Mouse (Mus musculus): ENCODE results near the gene Kin. TPM values are rescaled to one million over a fixed set of nuclear protein-coding genes. Genes with fewer than 3 reads are reported as not detected.

The Kin gene
- polyA plus RNA-seq, 1 experiment from 2014 or later = 34.0 TPM

DNA sequence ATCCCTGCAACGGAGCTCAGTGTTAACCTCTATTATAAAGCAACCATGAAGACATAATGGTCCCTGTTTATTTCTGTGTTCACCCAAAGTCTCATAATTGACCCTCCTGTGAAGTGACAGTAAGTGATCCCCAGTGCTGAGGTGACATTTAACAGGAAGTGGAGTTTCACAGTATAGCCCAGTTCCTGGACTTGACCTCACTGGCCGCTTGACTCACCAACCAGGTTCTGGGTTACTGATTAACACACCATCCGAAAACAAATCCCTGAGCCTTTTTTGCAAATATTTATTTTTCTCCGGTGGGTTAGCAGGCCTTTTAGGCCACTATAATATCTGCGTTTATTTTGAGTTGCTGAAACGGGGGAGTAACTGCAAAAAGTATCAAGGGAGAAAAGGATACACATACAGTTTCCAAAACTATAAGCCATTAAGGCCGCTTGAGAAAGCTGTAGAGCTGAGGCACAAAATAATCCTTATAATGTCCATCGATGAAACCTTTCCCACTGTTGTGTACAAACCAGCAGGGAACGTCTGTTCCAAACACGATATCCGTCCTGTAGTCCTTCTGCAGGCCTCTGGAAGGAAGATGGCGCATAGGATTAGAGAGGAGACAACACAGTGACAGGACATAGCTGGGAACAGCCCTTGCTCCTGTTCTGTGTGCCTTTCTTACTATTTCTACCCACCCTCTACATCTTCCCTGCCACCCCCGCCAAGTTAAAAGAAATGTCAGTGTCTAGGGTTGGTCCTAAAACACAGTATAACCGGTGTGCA lies 14.1 kb downstream of the Kin start:
- H3K4me2 ChIP-seq (replicated peaks; ENCODE audit: low read depth, low read length) = 0 out of 2 replicates have a peak overlapping the region, but pooled peaks have one; percentile 0
- no peaks in the 10 kb centered on the region for H3K9me3 ChIP-seq (ENCODE audit: control insufficient read depth, low read depth, low read length)
- peak; percentile 85 for ATAC-seq (ENCODE audit: insufficient number of reproducible peaks, insufficient read depth, low FRiP score, low read depth)
- no peaks in the 10 kb centered on the region for H3K4me1 ChIP-seq (ENCODE audit: control insufficient read depth, insufficient read depth, low read length)
- H3K27me3 ChIP-seq (ENCODE audit: control insufficient read depth, insufficient read depth, low read length) = no peaks in the 10 kb centered on the region
- H3K36me3 ChIP-seq (ENCODE audit: control insufficient read depth, insufficient read depth, low read length) = peaks cover 29% of the 10 kb centered on the region
- H3K9ac ChIP-seq (replicated peaks; ENCODE audit: low read depth, low read length) = no peak overlapping the region
- H3K4me3 ChIP-seq (ENCODE audit: low read depth, low read length) = no peak overlapping the region
- peak overlapping the region; percentile 73; the same call in 1 of the 2 replicates for H3K27ac ChIP-seq (ENCODE audit: low read length)
- WGBS = 65% methylated on average over 14 of the region's 14 CpGs

DNA sequence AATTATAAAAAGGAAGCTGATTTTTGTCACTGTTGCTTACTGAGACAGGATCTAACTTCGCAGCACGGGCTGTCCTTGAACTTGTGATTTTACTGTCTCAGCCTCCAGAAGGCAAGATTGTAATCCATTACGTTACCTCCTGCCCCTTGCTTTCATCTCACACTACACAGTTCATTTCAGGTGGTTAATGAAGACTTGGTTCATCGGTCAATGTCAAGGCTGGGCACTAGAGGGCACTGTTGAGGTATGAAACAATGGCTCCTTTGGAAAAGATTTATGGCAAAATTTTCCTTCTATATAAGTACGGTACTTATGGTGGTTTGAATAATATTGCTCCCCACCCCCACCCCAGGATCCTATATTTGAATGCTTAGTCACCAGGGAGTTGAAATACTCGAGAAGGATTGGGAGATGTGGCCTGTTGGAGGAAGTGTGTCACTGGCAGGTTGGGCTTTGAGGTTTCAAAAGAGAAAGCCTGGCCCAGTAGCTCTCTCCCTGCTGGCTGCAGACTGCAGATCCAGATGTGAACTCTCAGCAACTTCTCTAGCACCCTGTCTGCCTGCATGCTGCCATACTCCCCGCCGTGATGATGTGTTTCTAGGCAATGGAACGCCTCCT lies 18.3 kb downstream of the Kin start:
- H3K4me1 ChIP-seq (ENCODE audit: control insufficient read depth, insufficient read depth, low read length) = no peaks in the 10 kb centered on the region
- ATAC-seq (ENCODE audit: insufficient number of reproducible peaks, insufficient read depth, low FRiP score, low read depth) = no peak
- WGBS = 32% methylated on average over 9 of the region's 9 CpGs
- H3K9me3 ChIP-seq (ENCODE audit: control insufficient read depth, low read depth, low read length) = no peaks in the 10 kb centered on the region
- H3K27me3 ChIP-seq (ENCODE audit: control insufficient read depth, insufficient read depth, low read length) = no peaks in the 10 kb centered on the region
- no peaks in the 10 kb centered on the region for H3K36me3 ChIP-seq (ENCODE audit: control insufficient read depth, insufficient read depth, low read length)
- H3K9ac ChIP-seq (replicated peaks; ENCODE audit: low read depth, low read length) = 0 out of 2 replicates have a peak overlapping the region, but pooled peaks have one; percentile 3
- no peak overlapping the region for H3K27ac ChIP-seq (ENCODE audit: low read length)
- no peak overlapping the region for H3K4me3 ChIP-seq (ENCODE audit: low read depth, low read length)
- H3K4me2 ChIP-seq (replicated peaks; ENCODE audit: low read depth, low read length) = no peak overlapping the region

DNA sequence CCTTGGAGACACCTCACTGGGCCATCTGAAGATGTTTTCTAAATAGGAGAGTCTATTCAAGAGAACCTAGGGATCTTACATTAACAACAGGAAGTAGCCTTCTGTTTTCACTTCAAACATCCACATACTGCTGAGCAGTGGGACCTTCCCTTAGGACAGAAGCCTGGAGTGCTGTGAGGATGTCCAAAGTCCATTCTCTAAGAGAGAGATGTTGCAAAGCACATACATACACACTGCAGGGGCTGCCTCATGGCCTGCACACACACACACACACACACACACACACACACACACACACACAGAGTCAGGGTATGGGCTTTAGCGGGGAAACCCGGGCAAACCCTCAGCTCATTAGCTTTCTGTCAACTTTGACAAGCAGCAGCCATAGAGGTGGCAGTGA lies 20.1 kb downstream of the Kin start:
- 67% methylated on average over 2 of the region's 2 CpGs for WGBS
- Histone ChIP-seq H3K4me1 (ENCODE audit: control insufficient read depth, insufficient read depth, low read length) (no peaks in the 10 kb centered on the region), H3K27me3 (ENCODE audit: control insufficient read depth, insufficient read depth, low read length) (no peaks in the 10 kb centered on the region), H3K4me2 (replicated peaks; ENCODE audit: low read depth, low read length) (no peak overlapping the region), H3K36me3 (ENCODE audit: control insufficient read depth, insufficient read depth, low read length) (no peaks in the 10 kb centered on the region), H3K9me3 (ENCODE audit: control insufficient read depth, low read depth, low read length) (no peaks in the 10 kb centered on the region), H3K4me3 (ENCODE audit: low read depth, low read length) (no peak overlapping the region), H3K9ac (replicated peaks; ENCODE audit: low read depth, low read length) (no peak overlapping the region), H3K27ac (ENCODE audit: low read length) (no peak overlapping the region)
- ATAC-seq (ENCODE audit: insufficient number of reproducible peaks, insufficient read depth, low FRiP score, low read depth) = no peak; the same call in 1 of the 2 replicates

DNA sequence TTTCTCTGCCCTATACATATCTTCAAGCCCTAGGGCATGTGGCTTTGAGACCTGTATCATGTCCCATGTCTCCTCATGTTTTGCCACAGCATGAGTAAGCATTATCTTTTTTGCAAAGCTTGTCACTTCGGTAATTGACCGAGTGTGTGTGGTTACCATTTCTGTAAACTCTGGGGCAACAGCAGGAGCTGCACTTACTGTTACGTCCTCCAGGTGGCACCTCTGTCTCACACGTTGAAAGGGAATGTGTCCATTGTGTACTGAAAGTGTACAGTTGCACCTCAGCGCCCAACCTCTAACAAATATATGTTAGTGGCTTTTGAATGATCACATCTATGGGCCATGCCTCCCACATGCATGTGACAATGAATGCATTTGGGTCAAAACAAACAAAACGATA lies 20.8 kb downstream of the Kin start:
- Histone ChIP-seq H3K9me3 (ENCODE audit: control insufficient read depth, low read depth, low read length) (no peaks in the 10 kb centered on the region), H3K4me3 (ENCODE audit: low read depth, low read length) (no peak overlapping the region), H3K9ac (replicated peaks; ENCODE audit: low read depth, low read length) (no peak overlapping the region), H3K27me3 (ENCODE audit: control insufficient read depth, insufficient read depth, low read length) (no peaks in the 10 kb centered on the region), H3K4me1 (ENCODE audit: control insufficient read depth, insufficient read depth, low read length) (no peaks in the 10 kb centered on the region), H3K27ac (ENCODE audit: low read length) (no peak overlapping the region), H3K36me3 (ENCODE audit: control insufficient read depth, insufficient read depth, low read length) (no peaks in the 10 kb centered on the region), H3K4me2 (replicated peaks; ENCODE audit: low read depth, low read length) (no peak overlapping the region)
- ATAC-seq (ENCODE audit: insufficient number of reproducible peaks, insufficient read depth, low FRiP score, low read depth) = no peak
- WGBS = 41% methylated on average over 6 of the region's 6 CpGs

DNA sequence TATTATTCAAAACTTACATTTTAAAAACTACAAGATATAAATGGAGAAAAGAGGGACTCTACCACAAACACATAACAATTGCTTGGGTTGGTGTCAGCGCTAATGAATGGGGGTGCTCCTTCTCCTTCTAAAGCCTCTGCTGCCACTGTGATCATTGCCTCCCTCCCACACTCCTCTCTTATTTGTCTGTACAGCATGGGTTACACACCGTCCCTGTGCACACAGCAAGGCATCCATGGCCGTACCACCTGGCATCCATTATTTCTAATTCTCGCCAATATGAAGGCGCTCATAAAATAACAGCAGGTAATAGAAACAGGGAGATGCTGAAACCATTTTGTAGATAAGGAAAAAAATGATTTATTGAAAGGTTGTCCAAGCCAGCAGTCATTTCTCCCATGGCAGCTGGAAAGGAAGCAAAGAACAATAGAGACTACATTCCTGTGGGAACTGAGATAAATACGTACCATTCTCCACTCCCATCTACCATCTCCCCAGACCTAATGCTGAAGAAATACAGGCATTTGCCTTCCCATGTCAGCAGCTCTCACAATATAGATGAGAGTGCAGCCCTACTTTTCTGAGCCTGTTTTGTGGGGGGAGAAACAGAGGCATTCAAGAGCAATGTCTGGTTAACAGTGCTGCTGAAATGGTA lies 28.3 kb downstream of the Kin start:
- Histone ChIP-seq H3K4me1 (ENCODE audit: control insufficient read depth, insufficient read depth, low read length) (no peaks in the 10 kb centered on the region), H3K27ac (ENCODE audit: low read length) (no peak overlapping the region), H3K27me3 (ENCODE audit: control insufficient read depth, insufficient read depth, low read length) (no peaks in the 10 kb centered on the region), H3K36me3 (ENCODE audit: control insufficient read depth, insufficient read depth, low read length) (no peaks in the 10 kb centered on the region), H3K9me3 (ENCODE audit: control insufficient read depth, low read depth, low read length) (no peaks in the 10 kb centered on the region), H3K4me2 (replicated peaks; ENCODE audit: low read depth, low read length) (no peak overlapping the region), H3K9ac (replicated peaks; ENCODE audit: low read depth, low read length) (no peak overlapping the region), H3K4me3 (ENCODE audit: low read depth, low read length) (no peak overlapping the region)
- ATAC-seq (ENCODE audit: insufficient number of reproducible peaks, insufficient read depth, low FRiP score, low read depth) = no peak
- 60% methylated on average over 6 of the region's 6 CpGs for WGBS

DNA sequence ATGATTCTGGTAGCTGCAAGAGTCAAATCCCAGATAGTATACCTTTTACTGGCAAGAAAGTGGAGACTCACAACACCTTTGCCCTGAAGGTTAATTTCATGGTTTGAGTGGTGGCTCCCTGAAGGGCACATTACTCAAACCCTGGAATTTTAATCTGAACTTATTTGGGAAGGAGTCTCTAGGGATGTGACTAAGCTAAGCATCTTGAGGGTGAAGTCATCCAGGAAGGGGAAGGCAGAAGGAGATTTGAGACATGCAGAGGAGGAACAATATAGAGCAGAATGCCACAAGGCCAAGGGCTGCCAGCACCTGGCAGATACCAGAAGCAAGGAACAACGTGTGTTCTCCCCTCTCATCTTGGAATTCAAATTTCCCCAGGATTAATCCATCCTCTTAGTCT lies 38.4 kb downstream of the Kin start:
- Histone ChIP-seq H3K4me2 (replicated peaks; ENCODE audit: low read depth, low read length) (no peak overlapping the region), H3K27ac (ENCODE audit: low read length) (no peak overlapping the region), H3K4me1 (ENCODE audit: control insufficient read depth, insufficient read depth, low read length) (no peaks in the 10 kb centered on the region), H3K9ac (replicated peaks; ENCODE audit: low read depth, low read length) (no peak overlapping the region), H3K4me3 (ENCODE audit: low read depth, low read length) (no peak overlapping the region), H3K9me3 (ENCODE audit: control insufficient read depth, low read depth, low read length) (no peaks in the 10 kb centered on the region), H3K27me3 (ENCODE audit: control insufficient read depth, insufficient read depth, low read length) (no peaks in the 10 kb centered on the region), H3K36me3 (ENCODE audit: control insufficient read depth, insufficient read depth, low read length) (no peaks in the 10 kb centered on the region)
- 52% methylated on average over 1 of the region's 1 CpGs for WGBS
- ATAC-seq (ENCODE audit: insufficient number of reproducible peaks, insufficient read depth, low FRiP score, low read depth) = no peak

DNA sequence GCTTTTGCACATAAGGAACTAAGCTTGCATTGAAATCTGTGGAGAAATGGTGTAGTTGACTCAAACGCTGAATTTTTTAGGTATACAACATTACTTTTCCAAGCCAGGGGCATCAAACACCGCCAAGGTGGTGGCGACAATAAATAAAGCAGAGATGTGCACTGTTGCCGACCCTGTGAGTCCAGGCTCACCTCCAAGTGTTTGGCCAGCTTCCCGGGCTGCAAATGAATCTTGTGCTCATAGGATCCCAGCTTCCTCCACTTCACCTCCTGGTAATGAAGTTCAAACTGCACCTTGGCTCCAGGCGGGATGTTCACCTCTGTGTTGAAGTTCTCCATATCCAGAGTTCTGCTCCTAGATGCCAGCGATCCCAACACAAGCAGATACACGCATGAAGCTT lies 38.9 kb downstream of the Kin start:
- ATAC-seq (ENCODE audit: insufficient number of reproducible peaks, insufficient read depth, low FRiP score, low read depth) = no peak
- Histone ChIP-seq H3K36me3 (ENCODE audit: control insufficient read depth, insufficient read depth, low read length) (no peaks in the 10 kb centered on the region), H3K9ac (replicated peaks; ENCODE audit: low read depth, low read length) (no peak overlapping the region), H3K4me3 (ENCODE audit: low read depth, low read length) (no peak overlapping the region), H3K27ac (ENCODE audit: low read length) (no peak overlapping the region), H3K4me2 (replicated peaks; ENCODE audit: low read depth, low read length) (no peak overlapping the region), H3K27me3 (ENCODE audit: control insufficient read depth, insufficient read depth, low read length) (no peaks in the 10 kb centered on the region), H3K9me3 (ENCODE audit: control insufficient read depth, low read depth, low read length) (no peaks in the 10 kb centered on the region), H3K4me1 (ENCODE audit: control insufficient read depth, insufficient read depth, low read length) (no peaks in the 10 kb centered on the region)
- 78% methylated on average over 8 of the region's 8 CpGs for WGBS

DNA sequence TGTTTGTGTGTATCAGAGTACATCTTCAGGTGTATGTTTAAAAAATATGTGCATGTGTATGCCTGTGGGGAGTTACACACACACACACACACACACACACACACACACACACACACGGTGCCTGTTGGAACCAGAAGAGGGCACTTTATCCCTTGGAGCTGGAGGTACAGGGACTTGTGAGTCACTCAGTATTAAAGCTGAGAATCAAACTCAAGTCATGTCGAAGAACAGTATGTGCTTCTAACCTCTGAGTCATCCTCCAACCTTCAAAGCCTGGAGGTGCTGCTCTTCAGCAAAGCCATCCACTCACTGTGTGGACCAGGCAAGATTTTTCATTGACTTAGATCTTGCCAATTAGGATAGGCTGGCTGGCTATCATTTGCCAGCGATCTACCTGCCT lies 41.4 kb downstream of the Kin start:
- 58% methylated on average over 3 of the region's 3 CpGs for WGBS
- Histone ChIP-seq H3K4me1 (ENCODE audit: control insufficient read depth, insufficient read depth, low read length) (no peaks in the 10 kb centered on the region), H3K36me3 (ENCODE audit: control insufficient read depth, insufficient read depth, low read length) (no peaks in the 10 kb centered on the region), H3K9me3 (ENCODE audit: control insufficient read depth, low read depth, low read length) (no peaks in the 10 kb centered on the region), H3K27ac (ENCODE audit: low read length) (no peak overlapping the region), H3K4me3 (ENCODE audit: low read depth, low read length) (no peak overlapping the region), H3K4me2 (replicated peaks; ENCODE audit: low read depth, low read length) (no peak overlapping the region), H3K9ac (replicated peaks; ENCODE audit: low read depth, low read length) (no peak overlapping the region), H3K27me3 (ENCODE audit: control insufficient read depth, insufficient read depth, low read length) (no peaks in the 10 kb centered on the region)
- ATAC-seq (ENCODE audit: insufficient number of reproducible peaks, insufficient read depth, low FRiP score, low read depth) = no peak

Measured in stomach, embryonic 14.5 days (tissue).